Mouse (Mus musculus): ENCODE measurements around the gene Xxylt1. TPM values are rescaled to one million over a fixed set of nuclear protein-coding genes. Genes with fewer than 3 reads are reported as not detected.

The Xxylt1 gene
- polyA plus RNA-seq, 1 experiment from 2014 or later = 13.4 TPM

- Histone ChIP-seq H3K9ac (ENCODE audit: low read length) (no peak overlapping the region), H3K27ac (ENCODE audit: low read depth, low read length) (no peak overlapping the region)
- DNase-seq (ENCODE audit: low spot score) = no peak
Measured at GRCm38 (mm10) chr16:30932196-30932595, 149.0 kb downstream of the Xxylt1 start.

GRCm38 (mm10) chr16:30929165-30929564 is 152.1 kb downstream of the Xxylt1 start:
- Histone ChIP-seq H3K4me1 (ENCODE audit: control insufficient read depth, insufficient read depth, low read length) (no peaks in the 10 kb centered on the region), H3K27ac (ENCODE audit: low read depth, low read length) (no peak overlapping the region), H3K9me3 (ENCODE audit: control insufficient read depth, low read length) (no peaks in the 10 kb centered on the region), H3K4me3 (ENCODE audit: low read depth, low read length) (no peak overlapping the region), H3K4me2 (ENCODE audit: low read depth) (no peak overlapping the region), H3K36me3 (ENCODE audit: control insufficient read depth, insufficient read depth, low read length) (no peaks in the 10 kb centered on the region), H3K27me3 (ENCODE audit: control insufficient read depth, insufficient read depth, low read length) (no peaks in the 10 kb centered on the region), H3K9ac (ENCODE audit: low read length) (no peak overlapping the region)
- DNase-seq (ENCODE audit: low spot score) = no peak
- ATAC-seq (ENCODE audit: insufficient read depth, low FRiP score, low TSS enrichment) = no peak
- 92% methylated on average over 3 of the region's 3 CpGs for WGBS

More at GRCm38 (mm10) chr16:30932196-30932595, 149.0 kb downstream of the Xxylt1 start:
- ATAC-seq (ENCODE audit: insufficient read depth, low FRiP score, low TSS enrichment) = no peak
- peaks cover 4% of the 10 kb centered on the region; the same call in 1 of the 2 replicates for H3K4me1 ChIP-seq (ENCODE audit: control insufficient read depth, insufficient read depth, low read length)
- no peaks in the 10 kb centered on the region for H3K27me3 ChIP-seq (ENCODE audit: control insufficient read depth, insufficient read depth, low read length)
- H3K4me3 ChIP-seq (ENCODE audit: low read depth, low read length) = no peak overlapping the region
- H3K36me3 ChIP-seq (ENCODE audit: control insufficient read depth, insufficient read depth, low read length) = no peaks in the 10 kb centered on the region
- no peak overlapping the region for H3K4me2 ChIP-seq (ENCODE audit: low read depth)
- WGBS = 81% methylated on average over 5 of the region's 5 CpGs
- no peaks in the 10 kb centered on the region for H3K9me3 ChIP-seq (ENCODE audit: control insufficient read depth, low read length)

GRCm38 (mm10) chr16:30928076-30928750 is 153.0 kb downstream of the Xxylt1 start:
- H3K36me3 ChIP-seq (ENCODE audit: control insufficient read depth, insufficient read depth, low read length) = no peaks in the 10 kb centered on the region
- no peak overlapping the region for H3K4me3 ChIP-seq (ENCODE audit: low read depth, low read length)
- H3K4me2 ChIP-seq (ENCODE audit: low read depth) = no peak overlapping the region
- H3K4me1 ChIP-seq (ENCODE audit: control insufficient read depth, insufficient read depth, low read length) = no peaks in the 10 kb centered on the region
- H3K27me3 ChIP-seq (ENCODE audit: control insufficient read depth, insufficient read depth, low read length) = no peaks in the 10 kb centered on the region
- no peak for DNase-seq (ENCODE audit: low spot score)
- no peak for ATAC-seq (ENCODE audit: insufficient read depth, low FRiP score, low TSS enrichment)
- no peaks in the 10 kb centered on the region for H3K9me3 ChIP-seq (ENCODE audit: control insufficient read depth, low read length)
- 66% methylated on average over 8 of the region's 8 CpGs for WGBS
- H3K9ac ChIP-seq (ENCODE audit: low read length) = no peak overlapping the region
- H3K27ac ChIP-seq (ENCODE audit: low read depth, low read length) = no peak overlapping the region

GRCm38 (mm10) chr16:30925496-30925895 is 155.7 kb downstream of the Xxylt1 start:
- Histone ChIP-seq H3K4me2 (ENCODE audit: low read depth) (no peak overlapping the region), H3K27me3 (ENCODE audit: control insufficient read depth, insufficient read depth, low read length) (no peaks in the 10 kb centered on the region), H3K9ac (ENCODE audit: low read length) (no peak overlapping the region), H3K4me3 (ENCODE audit: low read depth, low read length) (no peak overlapping the region), H3K27ac (ENCODE audit: low read depth, low read length) (no peak overlapping the region), H3K36me3 (ENCODE audit: control insufficient read depth, insufficient read depth, low read length) (no peaks in the 10 kb centered on the region), H3K9me3 (ENCODE audit: control insufficient read depth, low read length) (no peaks in the 10 kb centered on the region), H3K4me1 (ENCODE audit: control insufficient read depth, insufficient read depth, low read length) (no peaks in the 10 kb centered on the region)
- ATAC-seq (ENCODE audit: insufficient read depth, low FRiP score, low TSS enrichment) (no peak), DNase-seq (ENCODE audit: low spot score) (no peak)
- 84% methylated on average over 4 of the region's 4 CpGs for WGBS

GRCm38 (mm10) chr16:30923899-30924298 is 157.3 kb downstream of the Xxylt1 start:
- no peaks in the 10 kb centered on the region for H3K9me3 ChIP-seq (ENCODE audit: control insufficient read depth, low read length)
- H3K27me3 ChIP-seq (ENCODE audit: control insufficient read depth, insufficient read depth, low read length) = no peaks in the 10 kb centered on the region
- H3K4me2 ChIP-seq (ENCODE audit: low read depth) = no peak overlapping the region
- H3K4me3 ChIP-seq (ENCODE audit: low read depth, low read length) = no peak overlapping the region
- H3K9ac ChIP-seq (ENCODE audit: low read length) = no peak overlapping the region
- no peaks in the 10 kb centered on the region for H3K4me1 ChIP-seq (ENCODE audit: control insufficient read depth, insufficient read depth, low read length)
- no peak for DNase-seq (ENCODE audit: low spot score)
- no peak for ATAC-seq (ENCODE audit: insufficient read depth, low FRiP score, low TSS enrichment)
- no peak overlapping the region for H3K27ac ChIP-seq (ENCODE audit: low read depth, low read length)
- H3K36me3 ChIP-seq (ENCODE audit: control insufficient read depth, insufficient read depth, low read length) = no peaks in the 10 kb centered on the region
- 68% methylated on average over 7 of the region's 7 CpGs for whole genome bisulfite sequencing

GRCm38 (mm10) chr16:30922548-30922947 is 158.7 kb downstream of the Xxylt1 start:
- H3K9ac ChIP-seq (ENCODE audit: low read length) = no peak overlapping the region
- no peaks in the 10 kb centered on the region for H3K36me3 ChIP-seq (ENCODE audit: control insufficient read depth, insufficient read depth, low read length)
- WGBS = 74% methylated on average over 1 of the region's 1 CpGs
- H3K4me2 ChIP-seq (ENCODE audit: low read depth) = no peak overlapping the region
- no peaks in the 10 kb centered on the region for H3K9me3 ChIP-seq (ENCODE audit: control insufficient read depth, low read length)
- no peak overlapping the region for H3K27ac ChIP-seq (ENCODE audit: low read depth, low read length)
- H3K4me3 ChIP-seq (ENCODE audit: low read depth, low read length) = no peak overlapping the region
- H3K4me1 ChIP-seq (ENCODE audit: control insufficient read depth, insufficient read depth, low read length) = no peaks in the 10 kb centered on the region
- no peaks in the 10 kb centered on the region for H3K27me3 ChIP-seq (ENCODE audit: control insufficient read depth, insufficient read depth, low read length)
- DNase-seq (ENCODE audit: low spot score) (no peak), ATAC-seq (ENCODE audit: insufficient read depth, low FRiP score, low TSS enrichment) (no peak)

GRCm38 (mm10) chr16:30918866-30919265 is 162.4 kb downstream of the Xxylt1 start:
- no peak for DNase-seq (ENCODE audit: low spot score)
- Histone ChIP-seq H3K27me3 (ENCODE audit: control insufficient read depth, insufficient read depth, low read length) (no peaks in the 10 kb centered on the region), H3K27ac (ENCODE audit: low read depth, low read length) (no peak overlapping the region), H3K9ac (ENCODE audit: low read length) (no peak overlapping the region), H3K4me3 (ENCODE audit: low read depth, low read length) (no peak overlapping the region), H3K36me3 (ENCODE audit: control insufficient read depth, insufficient read depth, low read length) (no peaks in the 10 kb centered on the region), H3K9me3 (ENCODE audit: control insufficient read depth, low read length) (no peaks in the 10 kb centered on the region), H3K4me2 (ENCODE audit: low read depth) (no peak overlapping the region), H3K4me1 (ENCODE audit: control insufficient read depth, insufficient read depth, low read length) (no peaks in the 10 kb centered on the region)
- ATAC-seq (ENCODE audit: insufficient read depth, low FRiP score, low TSS enrichment) = no peak
- WGBS = 90% methylated on average over 7 of the region's 7 CpGs

- H3K9me3 ChIP-seq (ENCODE audit: control insufficient read depth, low read length) = no peaks in the 10 kb centered on the region
- no peak overlapping the region for H3K4me2 ChIP-seq (ENCODE audit: low read depth)
- no peak for ATAC-seq (ENCODE audit: insufficient read depth, low FRiP score, low TSS enrichment)
- DNase-seq (ENCODE audit: low spot score) = no peak
- H3K36me3 ChIP-seq (ENCODE audit: control insufficient read depth, insufficient read depth, low read length) = no peaks in the 10 kb centered on the region
- H3K4me3 ChIP-seq (ENCODE audit: low read depth, low read length) = no peak overlapping the region
- no peaks in the 10 kb centered on the region for H3K27me3 ChIP-seq (ENCODE audit: control insufficient read depth, insufficient read depth, low read length)
- H3K27ac ChIP-seq (ENCODE audit: low read depth, low read length) = no peak overlapping the region
- no peaks in the 10 kb centered on the region for H3K4me1 ChIP-seq (ENCODE audit: control insufficient read depth, insufficient read depth, low read length)
- WGBS = 86% methylated on average over 3 of the region's 3 CpGs
- no peak overlapping the region for H3K9ac ChIP-seq (ENCODE audit: low read length)
Measured at GRCm38 (mm10) chr16:30916931-30917330, 164.3 kb downstream of the Xxylt1 start.

GRCm38 (mm10) chr16:30915611-30916220 is 165.5 kb downstream of the Xxylt1 start:
- no peak for DNase-seq (ENCODE audit: low spot score)
- 95% methylated on average over 14 of the region's 14 CpGs for WGBS
- ATAC-seq (ENCODE audit: insufficient read depth, low FRiP score, low TSS enrichment) = no peak
- H3K9me3 ChIP-seq (ENCODE audit: control insufficient read depth, low read length) = no peaks in the 10 kb centered on the region
- no peak overlapping the region for H3K9ac ChIP-seq (ENCODE audit: low read length)
- no peak overlapping the region for H3K27ac ChIP-seq (ENCODE audit: low read depth, low read length)
- H3K4me1 ChIP-seq (ENCODE audit: control insufficient read depth, insufficient read depth, low read length) = no peaks in the 10 kb centered on the region
- no peak overlapping the region for H3K4me2 ChIP-seq (ENCODE audit: low read depth)
- H3K27me3 ChIP-seq (ENCODE audit: control insufficient read depth, insufficient read depth, low read length) = no peaks in the 10 kb centered on the region
- no peaks in the 10 kb centered on the region for H3K36me3 ChIP-seq (ENCODE audit: control insufficient read depth, insufficient read depth, low read length)
- no peak overlapping the region for H3K4me3 ChIP-seq (ENCODE audit: low read depth, low read length)
